ENCODE assay signal across 11 mouse cellular contexts in genomic region chr1:71938323-71939007, GRCm38 (mm10).
DNase-seq lines count a peak whose midpoint lies in the region; ATAC-seq and TF ChIP-seq lines count a peak whose summit lies in the region.
"Had no signal": no experiment of that assay in that cellular context is flagged by ENCODE, and none has a peak within 500 bp of the region (broad histone marks: within the 10 kb centered on the region; RNA-seq: fewer than 3 reads in every experiment).

No protein-coding gene starts in this region.

- no peak overlapping the region for H3K27ac ChIP-seq in heart, embryonic 11.5 days (ENCODE audit: low read depth, low read length)
- peak overlapping the region; percentile 57 for H3K27ac ChIP-seq in embryonic fibroblast, embryonic 13.5 days (ENCODE audit: insufficient read depth, low read length)
- H3K27ac ChIP-seq in liver, embryonic 15.5 days (replicated peaks) = peak overlapping the region; percentile 38; the same call in 1 of the 2 replicates
- no peak overlapping the region for H3K27ac ChIP-seq in hindbrain, embryonic 13.5 days
- H3K27ac ChIP-seq: limb, embryonic 15.5 days had no signal

- peak overlapping the region; percentile 25 for H3K4me2 ChIP-seq in heart, embryonic 11.5 days
- peak overlapping the region; percentile 32 for H3K4me2 ChIP-seq in liver, embryonic 15.5 days
- H3K4me2 ChIP-seq in hindbrain, embryonic 13.5 days = no peak overlapping the region
- H3K4me2 ChIP-seq: limb, embryonic 15.5 days had no signal

- no peaks in the 10 kb centered on the region for H3K9me3 ChIP-seq in heart, embryonic 11.5 days (replicated peaks; ENCODE audit: control insufficient read depth, low read length)
- no peaks in the 10 kb centered on the region for H3K9me3 ChIP-seq in liver, embryonic 15.5 days (replicated peaks)
- no peaks in the 10 kb centered on the region for H3K9me3 ChIP-seq in hindbrain, embryonic 13.5 days
- H3K9me3 ChIP-seq: limb, embryonic 15.5 days had no signal

- ATAC-seq in heart, embryonic 11.5 days (replicated peaks; ENCODE audit: insufficient number of reproducible peaks, low FRiP score, low TSS enrichment) = no peak
- no peak for ATAC-seq in liver, embryonic 15.5 days (ENCODE audit: insufficient read depth)
- 0 out of 2 replicates have a peak, but pooled peaks have one; percentile 23 for ATAC-seq in neutrophil, adult 5-6 weeks (ENCODE audit: extremely low read depth, insufficient number of reproducible peaks, low FRiP score, poor library complexity, severe bottlenecking)
- no peak for ATAC-seq in hindbrain, embryonic 13.5 days (ENCODE audit: low FRiP score)
- ATAC-seq: inflammation-experienced regulatory T-cells, adult 6 months had no signal

- peaks cover 5% of the 10 kb centered on the region; the same call in 1 of the 2 replicates for H3K4me1 ChIP-seq in heart, embryonic 11.5 days (ENCODE audit: control insufficient read depth, insufficient read depth, low read length)
- H3K4me1 ChIP-seq in embryonic fibroblast, embryonic 13.5 days (ENCODE audit: control insufficient read depth, insufficient read depth, low read length) = peaks cover 20% of the 10 kb centered on the region
- peaks cover 23% of the 10 kb centered on the region for H3K4me1 ChIP-seq in liver, embryonic 15.5 days (replicated peaks)
- 0 out of 2 replicates have a peak, but pooled peaks cover 14% of the 10 kb centered on the region for H3K4me1 ChIP-seq in hindbrain, embryonic 13.5 days (replicated peaks)

- no peaks in the 10 kb centered on the region for H3K36me3 ChIP-seq in heart, embryonic 11.5 days (ENCODE audit: control insufficient read depth, insufficient read depth, low read length)
- H3K36me3 ChIP-seq in liver, embryonic 15.5 days (replicated peaks) = no peaks in the 10 kb centered on the region
- no peaks in the 10 kb centered on the region for H3K36me3 ChIP-seq in hindbrain, embryonic 13.5 days
- H3K36me3 ChIP-seq: limb, embryonic 15.5 days had no signal

- intact Hi-C loops in heart, postnatal 10 days (cut with DNase I) = no loop called here

- H3K4me3 ChIP-seq in heart, embryonic 11.5 days (ENCODE audit: low read depth, low read length) = no peak overlapping the region
- no peak overlapping the region for H3K4me3 ChIP-seq in embryonic fibroblast, embryonic 13.5 days (ENCODE audit: insufficient read depth, low read length)
- no peak overlapping the region for H3K4me3 ChIP-seq in liver, embryonic 15.5 days (replicated peaks)
- no peak overlapping the region for H3K4me3 ChIP-seq in hindbrain, embryonic 13.5 days
- H3K4me3 ChIP-seq: limb, embryonic 15.5 days had no signal

- no peaks in the 10 kb centered on the region for H3K27me3 ChIP-seq in heart, embryonic 11.5 days (ENCODE audit: control insufficient read depth, insufficient read depth, low read length)
- H3K27me3 ChIP-seq in liver, embryonic 15.5 days = no peaks in the 10 kb centered on the region
- no peaks in the 10 kb centered on the region for H3K27me3 ChIP-seq in hindbrain, embryonic 13.5 days
- H3K27me3 ChIP-seq: CH12.LX; limb, embryonic 15.5 days had no signal

- H3K9ac ChIP-seq in heart, embryonic 11.5 days (ENCODE audit: low read depth, low read length) = no peak overlapping the region
- no peak overlapping the region for H3K9ac ChIP-seq in liver, embryonic 15.5 days
- H3K9ac ChIP-seq in hindbrain, embryonic 13.5 days = no peak overlapping the region
- H3K9ac ChIP-seq: limb, embryonic 15.5 days had no signal

- no peak for TF ChIP-seq CTCF in embryonic fibroblast, embryonic 13.5 days (IDR thresholded peaks at IDR 0.05; ENCODE audit: borderline replicate concordance, insufficient read depth, low read length)

- no peak for TF ChIP-seq POLR2A in embryonic fibroblast, embryonic 13.5 days (IDR thresholded peaks at IDR 0.05; ENCODE audit: low read depth, low read length)

- DNase-seq in heart, postnatal 10 days = no peak
- DNase-seq in urinary bladder, postnatal 25 days (ENCODE audit: low spot score) = no peak
- no peak for DNase-seq in thymus, postnatal 25 days

- WGBS in heart, embryonic 11.5 days (ENCODE audit: insufficient replicate concordance) = 43% methylated on average over 12 of the region's 12 CpGs
- 4% methylated on average over 12 of the region's 12 CpGs for WGBS in liver, embryonic 15.5 days (ENCODE audit: insufficient replicate concordance)
- 58% methylated on average over 12 of the region's 12 CpGs for WGBS in hindbrain, embryonic 13.5 days

Comparison
In these comparisons a context has a peak if more than half of its experiments do, and no peak if none do; other contexts are left out.
1. H3K27ac ChIP-seq: peak in embryonic fibroblast, embryonic 13.5 days (single experiment) and liver, embryonic 15.5 days (single experiment); none in heart, embryonic 11.5 days (single experiment) and hindbrain, embryonic 13.5 days (single experiment).